Mouse (Mus musculus) liver, embryonic 14.5 days (tissue): Measurements from ENCODE around the gene Pkd1l3. TPM values are rescaled to one million over a fixed set of nuclear protein-coding genes. Genes with fewer than 3 reads are reported as not detected.
A peak's percentile ranks its signal among the peaks of the same experiment; 100 is the strongest.

ENCODE experiments used
- ATAC-seq: fragments of 200-750 bp; cut with Nextera tagmentation; 2 replicates; pipeline ENCODE4 v1.8.0; 2017; ENCODE audit warnings: moderate number of reproducible peaks, mild to moderate bottlenecking, moderate library complexity; ENCODE audit not compliant: insufficient read depth
- DNase-seq, 3 experiments: peaks; one replicate each; pipeline ENCODE4 v3.0.0-alpha.2; 2012 to 2013; ENCODE audit warnings: low read depth in 3 of 3, low spot score in 3 of 3
- H3K27ac ChIP-seq: fragments of 300-500 bp; sonication (generic); 2 replicates; pipeline ENCODE4 v1.5.1; 2014; ENCODE audit warnings: moderate library complexity, mild to moderate bottlenecking, control low read depth, inconsistent platforms
- H3K27me3 ChIP-seq: fragments of 300-500 bp; sonication (generic); 2 replicates; pipeline ENCODE4 v1.6.1; 2014; ENCODE audit warnings: mild to moderate bottlenecking, low read length, moderate library complexity; ENCODE audit not compliant: control insufficient read depth, insufficient read depth
- H3K36me3 ChIP-seq: fragments of 300-500 bp; sonication (generic); replicated peaks from 2 replicates; pipeline ENCODE4 v1.6.1; 2014; ENCODE audit warnings: low read depth; ENCODE audit not compliant: control insufficient read depth, insufficient read depth
- H3K4me1 ChIP-seq, 2 experiments: fragments of 200-500 bp in 1 of 2; fragments of 300-500 bp in 1 of 2; sonication (generic) in 1 of 2; replicated peaks; 2 replicates each; pipeline ENCODE4 v1.6.1; 2012 to 2014; ENCODE audit warnings: antibody characterized with exemption in 1 of 2, inconsistent platforms in 1 of 2, low read length in 1 of 2; ENCODE audit not compliant: control insufficient read depth in 2 of 2, insufficient read depth in 2 of 2
- H3K4me2 ChIP-seq: fragments of 300-500 bp; sonication (generic); 2 replicates; pipeline ENCODE4 v1.6.1; 2014; ENCODE audit warnings: low read depth, mild to moderate bottlenecking, control low read depth, moderate library complexity
- H3K4me3 ChIP-seq, 2 experiments: fragments of 200-500 bp in 1 of 2; fragments of 300-500 bp in 1 of 2; sonication (generic) in 1 of 2; 2 replicates each; pipeline ENCODE4 v1.5.1; 2012 to 2014; ENCODE audit warnings: low read depth in 2 of 2, low read length in 2 of 2, mild to moderate bottlenecking in 2 of 2, control low read depth in 1 of 2, inconsistent platforms in 1 of 2, moderate library complexity in 1 of 2; ENCODE audit not compliant: insufficient read depth in 1 of 2
- H3K9ac ChIP-seq: fragments of 300-500 bp; sonication (generic); replicated peaks from 2 replicates; pipeline ENCODE4 v1.6.1; 2014; ENCODE audit warnings: mild to moderate bottlenecking, control low read depth, moderate library complexity
- H3K9me3 ChIP-seq: fragments of 300-500 bp; sonication (generic); 2 replicates; pipeline ENCODE4 v1.6.1; 2016; ENCODE audit warnings: low read length, mixed read lengths; ENCODE audit not compliant: control insufficient read depth
- CTCF ChIP-seq: IDR thresholded peaks from 2 replicates; pipeline ENCODE4 v1.5.1; 2016; ENCODE audit warnings: antibody characterized with exemption, low read depth, control low read depth
- EP300 ChIP-seq: IDR thresholded peaks from 2 replicates; pipeline ENCODE4 v1.6.1; 2016; ENCODE audit warnings: antibody characterized with exemption, low read depth
- WGBS: fragments of 180-500 bp; shearing (Covaris S2); extraction: QIAGEN DNeasy Blood & Tissue Kit; methylation state at CpG from one replicate; pipeline ENCODE4 v1.1.7; 2014; ENCODE audit not compliant: insufficient replicate concordance; 5-methylcytosine and 5-hydroxymethylcytosine counted together
- polyA plus RNA-seq, 2 experiments: library from polyadenylated mRNA; depleted of rRNA in 1 of 2; stranded (reverse) in 1 of 2; unstranded in 1 of 2; fragments of >200 nt; fragmentation: Nextera tagmentation in 1 of 2; extraction: Ambion mirVana in 1 of 2; gene quantifications; 2 replicates each; pipeline versions ENCODE4 v1.2.1 to v1.2.3; 2012 to 2014

Gene Pkd1l3
- polyA plus RNA-seq, 2 experiments = 0.37 to 0.76 TPM

DNA sequence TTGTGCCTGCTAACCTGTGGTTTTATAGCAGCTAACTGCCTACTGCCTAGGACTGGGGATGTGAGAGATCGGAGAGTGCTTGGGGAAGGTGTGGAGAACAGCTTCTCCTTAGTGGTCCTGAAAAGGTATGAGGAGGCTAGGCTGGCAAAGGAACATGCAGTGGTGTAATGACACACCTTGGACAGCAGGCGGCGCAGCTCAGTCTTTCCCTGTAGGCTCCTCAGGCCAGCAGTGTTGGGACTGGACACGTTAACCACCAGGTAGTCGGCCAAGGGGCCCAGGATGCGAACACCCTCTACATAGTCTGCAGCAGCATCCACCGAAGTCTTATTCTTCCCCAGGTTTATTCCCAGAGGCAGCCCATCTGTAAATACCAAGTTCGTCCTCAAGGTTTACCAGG lies 18.5 kb upstream of the Pkd1l3 start:
- DNase-seq = no peak
- 30% methylated on average over 8 of the region's 8 CpGs for WGBS
- no peak overlapping the region for H3K4me3 ChIP-seq
- no peaks in the 10 kb centered on the region; the same call in 1 of the 2 replicates for H3K36me3 ChIP-seq
- H3K9ac ChIP-seq = no peak overlapping the region
- H3K27me3 ChIP-seq = no peaks in the 10 kb centered on the region
- TF ChIP-seq CTCF (peak; percentile 97), EP300 (no peak)
- H3K9me3 ChIP-seq = no peaks in the 10 kb centered on the region
- no peaks in the 10 kb centered on the region for H3K4me1 ChIP-seq
- peak; percentile 36; the same call in 1 of the 2 replicates for ATAC-seq
- H3K27ac ChIP-seq = no peak overlapping the region
- H3K4me2 ChIP-seq = no peak overlapping the region

DNA sequence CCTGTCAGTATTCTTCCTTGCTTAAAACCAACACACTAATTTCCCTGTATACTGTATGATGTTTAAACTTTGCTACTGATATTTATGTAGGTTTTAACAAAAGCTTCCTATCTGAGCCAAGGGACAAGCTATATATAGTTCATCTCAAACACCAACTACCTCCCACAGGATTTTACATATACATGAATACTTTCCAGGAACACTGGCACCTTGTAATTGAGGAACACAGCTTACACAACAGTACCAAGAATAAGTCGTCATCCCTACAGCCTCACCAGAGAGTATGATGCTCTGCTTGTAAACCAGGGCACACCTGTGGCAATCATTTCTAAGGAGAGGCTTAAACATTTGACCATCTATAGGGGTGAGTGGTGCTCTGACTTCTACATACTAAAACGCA lies 7.6 kb upstream of the Pkd1l3 start:
- DNase-seq (no peak), ATAC-seq (no peak)
- TF ChIP-seq EP300 (no peak), CTCF (no peak)
- WGBS = 57% methylated on average over 2 of the region's 2 CpGs
- H3K27ac ChIP-seq = no peak overlapping the region
- H3K9ac ChIP-seq = no peak overlapping the region
- H3K4me3 ChIP-seq = no peak overlapping the region
- H3K4me1 ChIP-seq = peaks cover 11 to 12% of the 10 kb centered on the region in 2 experiments
- H3K4me2 ChIP-seq = no peak overlapping the region
- H3K9me3 ChIP-seq = no peaks in the 10 kb centered on the region
- no peaks in the 10 kb centered on the region for H3K36me3 ChIP-seq
- no peaks in the 10 kb centered on the region for H3K27me3 ChIP-seq

DNA sequence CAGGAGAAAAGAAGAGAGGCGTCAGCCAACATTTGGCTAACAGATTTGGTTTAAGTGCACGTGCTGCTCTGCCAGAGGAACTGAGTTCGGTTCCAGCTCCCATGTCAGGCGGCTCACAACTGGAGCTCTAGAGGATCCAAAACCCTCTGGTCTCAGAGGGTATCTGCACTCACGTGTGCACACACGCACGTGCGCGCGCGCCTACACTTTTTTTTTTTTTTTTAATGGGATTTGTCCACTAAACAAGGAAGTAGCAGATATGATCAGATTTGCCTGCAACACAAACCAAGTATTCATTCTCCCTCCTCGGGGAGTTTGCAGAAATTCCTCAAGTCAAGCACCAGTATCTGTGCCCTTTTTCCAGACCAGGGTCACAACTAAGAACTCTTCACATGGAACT lies 6.7 kb upstream of the Pkd1l3 start:
- H3K4me1 ChIP-seq = peaks cover 11 to 12% of the 10 kb centered on the region in 2 experiments
- H3K36me3 ChIP-seq = no peaks in the 10 kb centered on the region
- ATAC-seq (no peak), DNase-seq (no peak)
- no peaks in the 10 kb centered on the region for H3K27me3 ChIP-seq
- peak overlapping the region; percentile 97 for H3K4me2 ChIP-seq
- H3K9ac ChIP-seq = peak overlapping the region; percentile 84
- H3K9me3 ChIP-seq = no peaks in the 10 kb centered on the region
- TF ChIP-seq EP300 (no peak), CTCF (no peak)
- H3K27ac ChIP-seq = no peak overlapping the region
- peak overlapping the region; percentile 65 to 71 for H3K4me3 ChIP-seq
- 3% methylated on average over 12 of the region's 12 CpGs for WGBS

DNA sequence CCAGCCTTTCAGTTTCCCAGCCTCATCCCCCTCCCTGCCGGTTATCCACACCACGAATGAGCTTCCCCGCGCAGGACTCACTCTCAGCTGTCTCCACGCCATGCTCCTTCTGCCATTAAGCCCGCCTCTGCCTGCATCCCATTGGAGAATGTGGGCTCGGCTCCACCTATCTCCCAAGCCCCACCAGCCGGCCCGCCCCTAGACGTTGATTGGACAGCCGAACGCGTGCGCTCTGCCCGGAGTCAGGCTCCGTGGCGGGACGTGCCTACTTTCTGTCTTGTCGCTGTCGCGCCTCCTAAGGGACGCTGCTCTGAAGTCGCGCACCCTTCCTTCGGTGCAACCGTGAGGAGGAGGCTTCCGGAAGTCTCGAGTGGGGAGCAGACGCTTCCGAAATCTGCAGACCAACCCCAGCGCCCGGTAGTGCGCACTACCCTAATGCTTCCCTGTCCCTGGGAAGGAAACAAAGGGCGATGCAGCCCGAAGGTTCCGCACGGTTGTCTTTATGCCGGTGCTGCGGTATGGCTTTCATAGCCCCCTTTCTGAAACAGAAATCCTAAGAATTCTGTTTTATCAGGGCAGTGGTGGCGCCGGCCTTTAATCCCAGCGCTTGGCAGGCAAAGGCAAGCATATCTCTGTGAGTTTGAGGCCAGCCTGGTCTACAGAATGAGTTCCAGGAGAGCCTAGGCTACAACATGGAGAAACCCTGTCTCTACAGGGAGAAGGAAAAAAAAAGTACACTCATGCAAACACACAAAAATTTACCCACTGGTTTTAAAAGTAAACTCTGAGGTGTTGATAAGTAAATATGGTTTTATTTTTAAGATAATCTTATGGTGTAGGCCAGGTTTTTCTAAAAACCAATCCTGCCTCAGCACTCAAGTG lies 5.8 kb upstream of the Pkd1l3 start, which contains the start of gene Dhodh:
Gene Dhodh, minus strand, starts transcription at position 403 of the 882 bp plus-strand sequence.
- no peaks in the 10 kb centered on the region for H3K36me3 ChIP-seq
- no peaks in the 10 kb centered on the region for H3K27me3 ChIP-seq
- no peaks in the 10 kb centered on the region for H3K9me3 ChIP-seq
- peak within 1 kb of the TSS; percentile 84 for H3K9ac ChIP-seq
- H3K27ac ChIP-seq = peak within 1 kb of the TSS; percentile 93
- TF ChIP-seq EP300 (0 out of 2 replicates have a peak, but pooled peaks have one; percentile 5), CTCF (peak; percentile 46; the same call in 1 of the 2 replicates)
- peak within 1 kb of the TSS; percentile 65 to 71 for H3K4me3 ChIP-seq
- H3K4me2 ChIP-seq = peak within 1 kb of the TSS; percentile 97
- H3K4me1 ChIP-seq = peaks cover 11 to 12% of the 10 kb centered on the region in 2 experiments
- DNase-seq (peak; percentile 92 to 94 (median 92)), ATAC-seq (peak; percentile 98)
- under 1% methylated on average over 42 of the region's 42 CpGs for WGBS

DNA sequence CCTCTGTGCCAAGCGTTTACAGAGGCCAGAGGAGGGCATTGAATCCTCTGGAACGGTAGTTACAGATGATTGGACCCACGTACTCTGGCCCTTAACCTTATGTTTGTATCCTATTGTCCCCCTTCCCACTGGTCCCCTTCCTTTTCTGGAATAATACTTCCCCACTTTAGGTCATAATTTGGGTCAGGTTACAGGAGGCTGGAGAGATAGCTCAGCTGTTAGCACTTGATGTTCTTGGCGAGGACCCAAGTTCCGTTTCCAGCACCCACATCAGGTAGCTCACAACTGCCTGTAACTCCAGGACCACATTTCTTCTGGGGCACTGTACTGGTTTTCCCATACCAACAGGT lies 5.2 kb upstream of the Pkd1l3 start:
- 14% methylated on average over 5 of the region's 5 CpGs for WGBS
- Histone ChIP-seq H3K9me3 (no peaks in the 10 kb centered on the region), H3K4me3 (peak overlapping the region; percentile 65 to 71), H3K9ac (peak overlapping the region; percentile 84), H3K27me3 (no peaks in the 10 kb centered on the region), H3K36me3 (no peaks in the 10 kb centered on the region), H3K4me1 (peaks cover 14 to 16% of the 10 kb centered on the region in 2 experiments), H3K27ac (peak overlapping the region; percentile 93), H3K4me2 (peak overlapping the region; percentile 97)
- TF ChIP-seq CTCF (no peak), EP300 (no peak)
- no peak for ATAC-seq
- DNase-seq = no peak
